Mouse (Mus musculus): ENCODE measurements at regions not wholly inside any gene's neighbourhood (a gene's known extent, or its start where the extent isn't known, plus 50 kb on each side); places are given as distances from the start of the nearest gene placed in this dataset.

- Histone ChIP-seq H3K9ac (ENCODE audit: low read depth, low read length) (no peak overlapping the region), H3K27me3 (ENCODE audit: control insufficient read depth, insufficient read depth, low read length) (no peaks in the 10 kb centered on the region), H3K36me3 (ENCODE audit: control insufficient read depth, insufficient read depth, low read length) (no peaks in the 10 kb centered on the region), H3K27ac (ENCODE audit: low read depth, low read length) (peak overlapping the region; percentile 62; the same call in 1 of the 2 replicates), H3K4me1 (ENCODE audit: control insufficient read depth, insufficient read depth, low read length) (peaks cover 19% of the 10 kb centered on the region; the same call in 1 of the 2 replicates), H3K9me3 (ENCODE audit: control insufficient read depth, low read length) (no peaks in the 10 kb centered on the region), H3K4me3 (ENCODE audit: low read length) (no peak overlapping the region), H3K4me2 (replicated peaks; ENCODE audit: low read depth, low read length) (no peak overlapping the region)
- 58% methylated on average over 3 of the region's 3 CpGs for WGBS
- ATAC-seq (ENCODE audit: low FRiP score, low TSS enrichment), result no peak
These were observed 63.8 kb upstream of the Ppm1h start for GRCm38 (mm10) chr10:122614720-122615119.

- H3K27me3 ChIP-seq (ENCODE audit: control insufficient read depth, insufficient read depth, low read length), result no peaks in the 10 kb centered on the region
- no peak overlapping the region for H3K4me2 ChIP-seq (replicated peaks; ENCODE audit: low read depth, low read length)
- H3K9ac ChIP-seq (ENCODE audit: low read depth, low read length), result no peak overlapping the region
- H3K4me3 ChIP-seq (ENCODE audit: low read length), result no peak overlapping the region
- H3K4me1 ChIP-seq (ENCODE audit: control insufficient read depth, insufficient read depth, low read length), result peaks cover 19% of the 10 kb centered on the region; the same call in 1 of the 2 replicates
- 95% methylated on average over 12 of the region's 12 CpGs for WGBS
- H3K9me3 ChIP-seq (ENCODE audit: control insufficient read depth, low read length), result no peaks in the 10 kb centered on the region
- H3K36me3 ChIP-seq (ENCODE audit: control insufficient read depth, insufficient read depth, low read length), result no peaks in the 10 kb centered on the region
- no peak overlapping the region for H3K27ac ChIP-seq (ENCODE audit: low read depth, low read length)
- ATAC-seq (ENCODE audit: low FRiP score, low TSS enrichment), result no peak
These were observed 62.9 kb upstream of the Ppm1h start for GRCm38 (mm10) chr10:122615658-122616057.

GRCm38 (mm10) chr10:122616385-122616784, 62.2 kb upstream of the Ppm1h start:
- H3K9ac ChIP-seq (ENCODE audit: low read depth, low read length), result no peak overlapping the region
- ATAC-seq (ENCODE audit: low FRiP score, low TSS enrichment), result no peak
- no peaks in the 10 kb centered on the region for H3K36me3 ChIP-seq (ENCODE audit: control insufficient read depth, insufficient read depth, low read length)
- peaks cover 19% of the 10 kb centered on the region; the same call in 1 of the 2 replicates for H3K4me1 ChIP-seq (ENCODE audit: control insufficient read depth, insufficient read depth, low read length)
- no peak overlapping the region for H3K4me2 ChIP-seq (replicated peaks; ENCODE audit: low read depth, low read length)
- H3K27me3 ChIP-seq (ENCODE audit: control insufficient read depth, insufficient read depth, low read length), result no peaks in the 10 kb centered on the region
- WGBS, result 83% methylated on average over 6 of the region's 6 CpGs
- H3K9me3 ChIP-seq (ENCODE audit: control insufficient read depth, low read length), result no peaks in the 10 kb centered on the region
- no peak overlapping the region for H3K4me3 ChIP-seq (ENCODE audit: low read length)
- no peak overlapping the region for H3K27ac ChIP-seq (ENCODE audit: low read depth, low read length)

GRCm38 (mm10) chr10:122618854-122619253, 59.7 kb upstream of the Ppm1h start:
- no peak overlapping the region for H3K4me2 ChIP-seq (replicated peaks; ENCODE audit: low read depth, low read length)
- no peaks in the 10 kb centered on the region for H3K9me3 ChIP-seq (ENCODE audit: control insufficient read depth, low read length)
- H3K4me1 ChIP-seq (ENCODE audit: control insufficient read depth, insufficient read depth, low read length), result peaks cover 19% of the 10 kb centered on the region; the same call in 1 of the 2 replicates
- ATAC-seq (ENCODE audit: low FRiP score, low TSS enrichment), result peak; percentile 82
- peak overlapping the region; percentile 44; the same call in 1 of the 2 replicates for H3K27ac ChIP-seq (ENCODE audit: low read depth, low read length)
- no peak overlapping the region for H3K4me3 ChIP-seq (ENCODE audit: low read length)
- H3K27me3 ChIP-seq (ENCODE audit: control insufficient read depth, insufficient read depth, low read length), result no peaks in the 10 kb centered on the region
- H3K9ac ChIP-seq (ENCODE audit: low read depth, low read length), result no peak overlapping the region
- 18% methylated on average over 3 of the region's 3 CpGs for WGBS
- H3K36me3 ChIP-seq (ENCODE audit: control insufficient read depth, insufficient read depth, low read length), result no peaks in the 10 kb centered on the region

- peaks cover 15% of the 10 kb centered on the region; the same call in 1 of the 2 replicates for H3K4me1 ChIP-seq (ENCODE audit: control insufficient read depth, insufficient read depth, low read length)
- H3K27ac ChIP-seq (ENCODE audit: low read depth, low read length), result peak overlapping the region; percentile 4; the same call in 1 of the 2 replicates
- no peak overlapping the region for H3K9ac ChIP-seq (ENCODE audit: low read depth, low read length)
- 22% methylated on average over 16 of the region's 16 CpGs for WGBS
- peak; percentile 78 for ATAC-seq (ENCODE audit: low FRiP score, low TSS enrichment)
- no peaks in the 10 kb centered on the region for H3K9me3 ChIP-seq (ENCODE audit: control insufficient read depth, low read length)
- H3K4me3 ChIP-seq (ENCODE audit: low read length), result no peak overlapping the region
- H3K4me2 ChIP-seq (replicated peaks; ENCODE audit: low read depth, low read length), result 0 out of 2 replicates have a peak overlapping the region, but pooled peaks have one; percentile 1
- H3K27me3 ChIP-seq (ENCODE audit: control insufficient read depth, insufficient read depth, low read length), result no peaks in the 10 kb centered on the region
- H3K36me3 ChIP-seq (ENCODE audit: control insufficient read depth, insufficient read depth, low read length), result no peaks in the 10 kb centered on the region
These were observed 59.0 kb upstream of the Ppm1h start for GRCm38 (mm10) chr10:122619406-122620116.

All from kidney, embryonic 14.5 days (tissue).